Mouse (Mus musculus): Measurements from ENCODE around the gene Lrch1.

Lrch1 gene

GRCm38 (mm10) chr14:74947376-74948013 lies at the start of gene Lrch1:
Gene Lrch1 (minus strand): TSS chr14:74947876.
- DNase-seq, result peak; percentile 86 to 87

GRCm38 (mm10) chr14:74997041-74997440 lies 49.4 kb upstream of the Lrch1 start:
- DNase-seq, result no peak

- no peak for DNase-seq
These were observed 48.9 kb upstream of the Lrch1 start for GRCm38 (mm10) chr14:74996556-74996955.

- peak; percentile 41 to 58 for DNase-seq
These were observed 42.8 kb upstream of the Lrch1 start for GRCm38 (mm10) chr14:74990504-74990903.

- no peak for DNase-seq
These were observed 42.2 kb upstream of the Lrch1 start for GRCm38 (mm10) chr14:74989909-74990308.

- no peak for DNase-seq
These were observed 41.6 kb upstream of the Lrch1 start for GRCm38 (mm10) chr14:74989322-74989721.

GRCm38 (mm10) chr14:74986527-74986926 lies 38.9 kb upstream of the Lrch1 start:
- DNase-seq, result no peak

- no peak for DNase-seq
These were observed 38.0 kb upstream of the Lrch1 start for GRCm38 (mm10) chr14:74985658-74986057.

GRCm38 (mm10) chr14:74984817-74985391 lies 37.2 kb upstream of the Lrch1 start:
- DNase-seq, result peak; percentile 32 to 40

- no peak for DNase-seq
These were observed 35.4 kb upstream of the Lrch1 start for GRCm38 (mm10) chr14:74983079-74983478.

GRCm38 (mm10) chr14:74981016-74981415 lies 33.3 kb upstream of the Lrch1 start:
- DNase-seq, result no peak

GRCm38 (mm10) chr14:74976972-74977371 lies 29.3 kb upstream of the Lrch1 start:
- no peak for DNase-seq

- DNase-seq, result no peak
These were observed 26.5 kb upstream of the Lrch1 start for GRCm38 (mm10) chr14:74974136-74974651.

GRCm38 (mm10) chr14:74972687-74973086 lies 25.0 kb upstream of the Lrch1 start:
- no peak for DNase-seq

GRCm38 (mm10) chr14:74972216-74972615 lies 24.5 kb upstream of the Lrch1 start:
- DNase-seq, result no peak

GRCm38 (mm10) chr14:74963402-74963764 lies 15.7 kb upstream of the Lrch1 start:
- no peak for DNase-seq

GRCm38 (mm10) chr14:74962713-74963401 lies 15.2 kb upstream of the Lrch1 start:
- DNase-seq, result no peak

GRCm38 (mm10) chr14:74960568-74960967 lies 12.9 kb upstream of the Lrch1 start:
- DNase-seq, result no peak

- no peak for DNase-seq
These were observed 9.0 kb upstream of the Lrch1 start for GRCm38 (mm10) chr14:74956702-74957101.

GRCm38 (mm10) chr14:74956234-74956633 lies 8.6 kb upstream of the Lrch1 start:
- no peak for DNase-seq

- peak; percentile 70 to 73 for DNase-seq
These were observed 957 bp upstream of the Lrch1 start for GRCm38 (mm10) chr14:74948426-74949240.

GRCm38 (mm10) chr14:74948014-74948396 lies 329 bp upstream of the Lrch1 start:
- no peak for DNase-seq

GRCm38 (mm10) chr14:74946751-74947375 lies 813 bp downstream of the Lrch1 start:
- peak; percentile 85 for DNase-seq
